Mouse (Mus musculus): ENCODE results near the gene Med16.
"Not testable (repeated sequence)": the region's sequence is repeated elsewhere in the genome, so short reads cannot be mapped to it uniquely, and the experiment has no call there.

Gene Med16

DNA sequence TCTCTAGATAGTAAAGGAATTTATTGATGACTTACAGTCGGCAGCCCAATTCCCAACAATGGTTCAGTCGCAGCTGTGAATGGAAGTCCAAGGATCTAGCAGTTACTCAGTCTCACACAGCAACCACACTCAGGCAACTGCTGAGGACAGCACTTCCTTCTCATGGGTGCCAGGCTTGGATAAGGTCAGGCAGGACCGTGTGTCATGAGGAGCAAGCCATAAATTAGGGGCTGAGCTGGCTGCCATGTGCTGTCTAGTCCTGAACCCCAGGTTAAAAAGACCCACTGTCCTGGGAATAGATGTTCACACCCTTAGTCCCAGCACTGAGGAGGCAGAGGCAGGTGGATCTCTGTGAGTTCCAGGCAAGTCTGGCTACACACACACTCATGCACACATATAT is 23.8 kb downstream of the Med16 start:
- not testable (repeated sequence) for DNase-seq (ENCODE audit: low spot score)

GRCm38 (mm10) chr10:79884446-79884845 is 24.3 kb downstream of the Med16 start:
- DNase-seq (ENCODE audit: low spot score): peak; percentile 74

DNA sequence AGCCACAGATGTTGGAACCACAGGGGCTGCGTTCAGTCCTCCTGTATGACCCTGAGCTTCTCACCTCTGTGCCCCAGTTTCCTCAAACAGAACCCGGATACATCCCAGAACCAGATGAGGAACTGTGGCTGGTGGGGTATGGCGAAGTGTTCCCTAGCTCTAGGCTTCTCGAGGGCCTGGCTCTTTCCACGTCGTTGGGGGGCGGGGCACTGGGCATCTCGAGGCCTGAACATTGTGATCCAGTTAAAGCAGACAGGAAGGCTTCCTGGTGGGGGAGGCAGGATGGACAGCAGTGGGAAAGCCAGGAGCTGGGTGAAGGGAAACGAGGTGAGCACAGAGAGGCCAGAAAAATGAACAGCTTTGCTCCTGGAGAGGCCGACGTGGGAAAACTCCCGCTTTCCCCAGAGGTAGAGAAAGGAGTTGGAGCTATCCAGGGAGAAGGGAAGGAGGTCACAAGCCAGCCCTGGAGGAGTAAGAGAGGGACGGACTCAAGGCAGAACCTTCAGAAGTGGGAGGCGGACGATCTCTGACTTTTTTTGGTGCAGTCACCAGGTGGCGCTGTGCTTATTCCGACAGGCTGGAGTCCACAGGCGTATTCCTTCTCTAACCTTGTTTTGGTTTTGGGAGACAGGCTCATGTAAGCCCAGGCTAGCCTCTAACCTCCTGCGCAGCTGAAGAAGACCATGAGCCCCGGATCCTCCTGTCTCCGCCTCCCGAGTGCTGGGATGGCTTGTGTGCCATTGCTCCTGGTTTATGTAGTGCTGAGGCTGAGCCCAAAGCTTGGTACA is 25.2 kb downstream of the Med16 start:
- peak; percentile 93 for DNase-seq (ENCODE audit: low spot score)

DNA sequence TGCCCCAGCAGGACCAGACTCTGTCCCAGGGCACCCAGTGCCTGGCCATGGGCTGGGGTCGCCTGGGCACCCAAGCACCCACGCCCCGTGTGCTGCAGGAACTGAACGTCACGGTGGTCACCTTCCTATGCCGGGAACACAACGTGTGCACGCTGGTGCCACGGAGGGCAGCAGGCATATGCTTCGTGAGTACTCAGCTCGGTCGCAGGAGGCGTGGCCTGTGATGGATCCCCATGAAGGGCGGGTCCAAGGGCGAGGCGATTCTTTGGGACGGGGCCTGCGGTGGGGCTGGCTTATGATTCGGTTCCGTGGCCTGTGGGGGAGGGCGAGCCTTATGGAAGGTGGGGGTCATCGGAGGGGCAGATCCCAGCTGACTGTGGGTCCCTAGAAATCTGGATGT is 26.7 kb downstream of the Med16 start:
- no peak for DNase-seq (ENCODE audit: low spot score)

- no peak for DNase-seq (ENCODE audit: low spot score)
Measured at GRCm38 (mm10) chr10:79880721-79881120, 28.0 kb downstream of the Med16 start.

DNA sequence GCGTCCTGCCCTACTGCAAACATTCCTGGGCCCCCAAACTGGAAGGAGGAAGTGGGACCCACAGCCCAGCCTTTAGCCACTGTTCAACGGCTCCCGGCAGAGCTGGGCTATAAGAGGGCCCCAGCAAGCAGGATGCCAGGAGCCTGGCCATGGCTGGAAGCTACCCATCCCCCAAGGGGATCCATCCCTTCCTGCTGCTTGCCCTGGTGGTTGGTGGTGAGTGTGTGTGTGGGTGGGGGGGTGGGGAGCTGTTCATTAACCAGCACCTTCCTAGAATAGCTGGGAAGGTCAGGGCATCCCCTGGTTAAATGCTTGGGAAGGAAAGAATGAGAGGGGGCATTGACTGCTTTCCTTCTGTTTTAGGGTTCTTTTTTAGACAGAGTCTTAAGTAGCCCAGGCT is 29.2 kb downstream of the Med16 start:
- no peak for DNase-seq (ENCODE audit: low spot score)

DNA sequence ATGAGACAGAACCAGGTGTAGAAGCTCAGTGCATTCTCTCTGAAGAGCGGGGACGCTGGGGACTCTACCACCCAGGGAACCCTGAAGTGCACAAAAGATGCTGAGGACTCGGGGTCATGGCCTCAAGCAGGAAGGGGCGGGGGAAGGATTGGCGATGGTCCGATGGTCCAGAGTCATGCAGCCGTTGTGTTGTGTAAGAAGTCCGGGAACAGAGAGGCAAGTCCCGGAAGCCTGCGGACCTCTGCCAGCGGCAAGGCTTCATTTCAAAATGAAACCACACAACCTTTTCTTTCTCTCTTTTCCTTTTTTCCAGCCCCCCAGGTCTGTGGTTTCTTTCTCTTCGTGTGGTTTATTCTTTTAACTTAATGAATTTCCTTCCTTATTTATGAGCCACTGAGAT is 31.0 kb downstream of the Med16 start:
- DNase-seq (ENCODE audit: low spot score): no peak

DNA sequence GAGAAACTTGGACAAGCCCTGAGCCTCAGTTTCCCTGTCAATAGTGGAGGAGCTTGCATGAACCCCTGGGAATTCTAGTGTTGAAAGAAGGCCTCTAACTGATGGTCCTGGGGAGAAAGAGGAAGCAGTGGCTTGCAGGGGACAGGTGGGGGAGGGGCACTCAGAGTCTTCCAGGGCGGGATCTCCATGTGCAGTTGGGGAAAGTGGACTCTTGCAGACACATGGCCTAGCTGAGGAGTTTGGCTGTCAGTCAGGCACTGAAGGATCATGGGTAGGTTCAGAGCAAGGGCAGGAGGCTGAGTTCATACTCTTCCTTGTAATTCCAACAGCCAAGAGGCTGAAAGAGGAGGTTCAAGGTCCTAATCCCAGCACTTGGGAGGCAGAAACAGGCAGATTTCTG is 31.5 kb downstream of the Med16 start:
- DNase-seq (ENCODE audit: low spot score): no peak

- peak; percentile 75 for DNase-seq (ENCODE audit: low spot score)
Measured at GRCm38 (mm10) chr10:79874290-79874862, 34.3 kb downstream of the Med16 start, which contains the start of the genes Prtn3 and Plppr3. Prtn3 (plus strand) TSS chr10:79874476. Plppr3 (minus strand) TSS chr10:79874634.

DNA sequence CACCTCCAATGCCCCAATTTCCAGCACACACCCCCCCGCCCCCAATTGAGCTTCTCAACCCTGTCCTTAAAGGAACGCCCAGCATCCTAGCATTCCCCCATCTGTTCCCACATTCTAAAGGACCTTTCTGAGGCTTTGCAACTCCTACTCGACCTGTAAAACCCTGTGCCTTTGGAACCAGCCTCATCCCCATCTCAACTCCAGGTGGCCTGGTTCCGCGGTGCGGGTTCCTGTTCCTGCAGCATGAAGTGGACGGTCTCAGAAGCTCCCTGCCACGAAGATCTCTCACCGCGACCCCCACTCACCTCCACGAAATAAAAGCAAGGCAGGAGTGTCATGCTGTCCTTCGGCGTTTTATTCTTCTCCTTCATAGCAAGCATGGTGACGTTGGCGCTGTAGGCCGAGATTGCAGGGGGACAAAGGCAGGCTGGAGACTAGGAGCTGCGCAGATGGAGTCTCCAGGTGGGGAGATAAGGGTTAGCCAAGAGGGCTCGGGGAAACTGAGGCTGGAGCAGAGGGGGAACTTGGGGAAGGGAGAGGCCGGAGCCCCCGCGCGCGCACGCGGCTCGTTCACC is 34.9 kb downstream of the Med16 start:
- DNase-seq (ENCODE audit: low spot score): peak; percentile 37

DNA sequence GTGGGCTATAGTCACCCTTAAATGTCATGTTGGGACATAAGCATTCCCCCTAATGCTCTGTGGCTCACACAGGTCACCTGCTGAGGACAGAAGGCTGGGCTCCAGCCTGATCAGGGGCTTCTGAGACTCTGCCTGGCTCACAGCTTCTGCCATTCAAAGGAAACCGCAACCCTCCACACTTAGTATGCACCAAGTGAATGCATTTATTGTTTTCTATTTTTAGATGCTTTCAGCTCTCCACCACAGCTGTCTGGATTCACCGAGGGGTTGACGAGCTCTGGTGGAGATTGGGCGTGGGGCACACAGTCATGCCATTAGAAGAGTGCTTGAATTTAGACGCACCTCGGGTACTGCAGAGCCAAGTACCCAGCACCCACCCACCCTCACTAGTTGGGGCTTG is 35.4 kb downstream of the Med16 start:
- DNase-seq (ENCODE audit: low spot score): peak; percentile 42

DNA sequence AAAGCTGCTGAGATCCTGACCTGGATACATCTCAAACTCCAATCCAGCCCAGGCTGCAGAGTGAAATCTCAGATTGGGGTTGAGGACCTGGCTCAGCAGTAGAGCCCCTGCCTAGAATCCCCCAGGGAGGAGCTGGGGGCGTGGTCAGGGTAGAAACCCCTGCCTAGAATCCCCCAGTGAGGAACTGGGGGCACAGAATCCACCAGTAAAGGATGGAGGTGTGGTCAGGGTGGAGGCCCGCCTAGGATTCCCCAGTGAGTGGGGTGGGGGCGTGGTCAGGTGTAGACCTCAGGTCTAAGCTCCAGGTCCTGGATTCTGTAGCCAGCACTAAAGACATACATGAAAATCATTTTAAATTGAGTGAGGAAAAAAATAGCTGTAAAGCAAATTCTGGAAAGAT is 35.9 kb downstream of the Med16 start:
- DNase-seq (ENCODE audit: low spot score): no peak

GRCm38 (mm10) chr10:79871845-79872244 is 36.9 kb downstream of the Med16 start:
- no peak for DNase-seq (ENCODE audit: low spot score)

GRCm38 (mm10) chr10:79866601-79867000 is 42.1 kb downstream of the Med16 start:
- DNase-seq (ENCODE audit: low spot score): no peak

- peak; percentile 68 for DNase-seq (ENCODE audit: low spot score)
Measured at GRCm38 (mm10) chr10:79865801-79866295, 42.9 kb downstream of the Med16 start.

DNA sequence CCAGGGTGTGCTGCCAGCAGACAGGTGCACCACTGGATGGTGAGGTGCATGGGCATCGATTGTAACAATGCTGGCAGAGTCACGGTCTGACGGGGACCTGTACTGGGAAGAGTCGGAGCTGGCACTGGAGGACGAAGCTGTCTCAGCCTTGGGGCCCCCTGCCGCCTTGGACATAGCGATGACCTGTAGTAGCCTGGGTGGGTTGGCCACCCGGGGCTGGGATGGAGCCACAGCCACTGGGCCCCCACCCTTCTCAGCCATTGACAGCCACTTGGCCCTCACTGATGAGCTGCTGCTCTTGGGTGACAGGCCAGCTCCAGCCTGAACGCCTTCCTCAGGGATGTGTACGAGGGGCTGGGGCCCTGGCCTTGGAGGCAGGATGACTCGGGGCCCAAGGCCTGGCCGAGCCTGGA is 43.5 kb downstream of the Med16 start:
- no peak for DNase-seq (ENCODE audit: low spot score)

DNA sequence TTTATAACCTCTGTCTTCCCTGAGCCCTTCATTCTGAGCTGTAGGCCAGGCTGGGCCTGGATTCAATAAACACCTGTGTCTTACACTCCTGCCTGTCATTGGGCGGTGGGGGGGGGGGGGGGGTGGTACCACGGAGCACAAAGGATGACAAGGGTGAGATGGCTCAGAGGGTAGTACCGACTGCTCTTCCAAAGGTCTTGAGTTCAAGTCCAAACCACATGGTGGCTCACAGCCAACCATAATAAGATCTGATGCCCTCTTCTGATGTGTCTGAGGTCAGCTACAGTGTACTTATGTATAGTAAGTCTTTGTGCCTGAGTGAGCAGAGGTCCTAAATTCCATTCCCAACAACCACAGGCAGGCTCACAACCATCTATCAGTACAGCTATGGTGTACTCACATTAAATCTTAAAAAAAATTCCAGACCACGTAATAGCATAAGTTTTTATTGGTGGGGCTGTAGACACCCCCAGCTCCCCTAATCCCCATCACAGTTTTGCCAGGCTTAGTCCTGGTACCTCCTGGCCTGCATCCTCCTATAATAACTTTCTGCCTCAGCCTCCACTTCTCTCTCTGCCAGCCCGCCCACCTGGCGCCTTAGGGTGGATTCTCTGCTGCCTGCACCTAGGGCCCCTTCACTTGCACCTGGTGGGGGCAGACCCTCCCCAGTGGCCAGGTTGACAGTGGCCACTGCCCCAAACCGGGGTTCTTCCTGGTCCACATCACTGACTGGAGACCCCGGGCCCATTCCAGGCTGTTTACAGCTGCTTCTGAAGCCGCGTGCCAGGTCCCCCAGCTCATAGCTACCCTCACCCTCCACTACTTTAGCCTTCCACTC is 44.2 kb downstream of the Med16 start:
- DNase-seq (ENCODE audit: low spot score): no peak

DNA sequence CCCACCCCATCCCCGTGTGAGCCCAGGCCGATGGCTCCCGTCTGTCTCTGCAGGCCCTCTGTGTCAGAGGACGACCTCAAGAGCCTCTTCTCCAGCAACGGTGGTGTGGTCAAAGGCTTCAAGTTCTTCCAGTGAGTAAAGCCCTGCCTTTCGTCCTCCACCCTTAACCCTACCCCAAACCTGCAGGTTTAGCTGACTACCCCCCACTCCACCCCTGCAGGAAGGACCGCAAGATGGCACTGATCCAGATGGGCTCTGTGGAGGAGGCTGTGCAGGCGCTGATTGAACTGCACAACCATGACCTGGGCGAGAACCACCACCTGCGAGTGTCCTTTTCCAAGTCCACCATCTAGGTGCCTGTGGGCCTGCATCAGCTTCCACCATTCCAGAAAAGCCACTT is 45.8 kb downstream of the Med16 start:
- peak; percentile 49 for DNase-seq (ENCODE audit: low spot score)

DNA sequence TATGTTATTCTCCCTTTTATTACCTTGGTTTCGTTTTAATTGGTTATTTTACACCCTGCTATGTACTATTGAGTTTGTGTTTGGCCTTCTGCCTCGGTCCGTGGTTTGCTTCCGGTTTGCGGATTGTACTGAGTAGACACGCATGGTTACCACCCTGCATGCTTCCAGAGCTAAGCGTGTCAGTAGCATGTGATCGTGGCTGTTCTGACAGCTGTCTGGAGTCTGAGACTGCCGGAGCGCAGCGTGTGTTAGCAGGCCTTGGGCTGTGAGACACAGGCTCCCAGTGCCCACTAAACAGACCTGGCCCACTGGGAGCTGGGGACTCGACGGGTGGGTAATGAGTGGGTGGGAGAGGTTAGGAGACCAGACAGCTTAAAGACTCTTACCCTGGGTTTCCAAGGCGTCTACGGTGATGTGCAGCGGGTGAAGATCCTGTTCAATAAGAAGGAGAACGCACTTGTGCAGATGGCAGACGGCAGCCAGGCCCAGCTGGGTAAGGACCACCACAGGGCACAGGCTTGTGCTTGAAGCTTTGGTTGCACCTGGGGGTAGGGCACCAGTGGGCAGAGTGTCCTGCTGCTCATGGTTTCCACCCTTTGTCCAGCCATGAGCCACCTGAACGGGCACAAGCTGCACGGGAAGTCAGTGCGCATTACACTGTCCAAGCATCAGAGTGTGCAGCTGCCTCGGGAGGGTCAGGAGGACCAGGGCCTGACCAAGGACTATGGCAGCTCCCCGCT is 46.5 kb downstream of the Med16 start:
- DNase-seq (ENCODE audit: low spot score): peak; percentile 53

DNA sequence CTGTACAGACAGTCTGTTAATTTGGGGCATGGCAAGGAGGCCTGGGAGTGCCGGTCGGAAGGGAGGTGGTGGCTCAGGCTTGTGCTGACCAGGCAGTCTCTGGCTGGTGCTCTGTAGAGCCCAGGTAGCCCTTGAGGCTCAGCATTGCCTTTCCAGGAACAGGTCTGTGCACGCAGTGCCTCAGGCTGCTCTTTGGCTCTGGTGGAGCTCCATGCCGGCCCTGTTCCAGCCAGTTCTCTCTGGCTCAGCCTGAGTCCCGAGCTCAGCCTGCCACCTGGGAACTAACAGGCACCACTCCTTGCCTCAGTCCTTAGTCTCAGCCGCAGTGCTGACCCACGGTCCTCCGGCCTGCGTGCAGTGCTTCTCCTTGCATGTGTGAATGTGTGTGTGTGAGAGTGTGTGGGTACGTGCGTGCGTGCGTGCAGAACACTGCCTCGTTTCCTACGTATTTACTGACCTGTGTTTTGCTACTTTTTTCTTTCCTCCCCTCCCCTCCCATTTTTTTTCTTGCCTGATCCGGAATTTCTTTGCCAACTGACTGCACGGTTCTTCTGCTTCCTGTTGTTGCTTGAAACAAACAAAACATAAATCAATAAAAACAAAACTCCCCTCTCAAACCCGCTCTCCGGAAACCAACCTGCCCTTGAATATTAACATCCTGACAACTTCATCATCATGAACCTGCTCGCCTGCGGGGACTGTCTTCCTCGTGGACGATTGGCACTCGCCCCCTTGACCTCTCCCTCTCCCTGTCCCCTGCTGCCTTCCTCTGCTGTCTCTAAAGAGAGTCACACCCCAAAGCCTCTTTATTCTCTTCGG is 47.3 kb downstream of the Med16 start:
- peak; percentile 66 for DNase-seq (ENCODE audit: low spot score)
